Mouse (Mus musculus): Measurements from ENCODE around the gene Ntn1.

Gene Ntn1

GRCm38 (mm10) chr11:68400727-68401219, at the start of gene Ntn1:
Gene Ntn1 (minus strand): TSS chr11:68400823.
- DNase-seq (ENCODE audit: low spot score in 2 of 2) = no peak

- DNase-seq (ENCODE audit: low spot score in 2 of 2) = no peak
Measured at GRCm38 (mm10) chr11:68448356-68448755, 47.7 kb upstream of the Ntn1 start.

GRCm38 (mm10) chr11:68447242-68447641, 46.6 kb upstream of the Ntn1 start:
- DNase-seq (ENCODE audit: low spot score in 2 of 2) = no peak

GRCm38 (mm10) chr11:68446547-68446946, 45.9 kb upstream of the Ntn1 start:
- DNase-seq (ENCODE audit: low spot score in 2 of 2) = no peak

- no peak for DNase-seq (ENCODE audit: low spot score in 2 of 2)
Measured at GRCm38 (mm10) chr11:68445901-68446300, 45.3 kb upstream of the Ntn1 start.

- no peak for DNase-seq (ENCODE audit: low spot score in 2 of 2)
Measured at GRCm38 (mm10) chr11:68442983-68443638, 42.5 kb upstream of the Ntn1 start.

- DNase-seq (ENCODE audit: low spot score in 2 of 2) = no peak
Measured at GRCm38 (mm10) chr11:68442346-68442745, 41.7 kb upstream of the Ntn1 start.

- no peak for DNase-seq (ENCODE audit: low spot score in 2 of 2)
Measured at GRCm38 (mm10) chr11:68440965-68441364, 40.3 kb upstream of the Ntn1 start.

- DNase-seq (ENCODE audit: low spot score in 2 of 2) = no peak
Measured at GRCm38 (mm10) chr11:68440100-68440499, 39.5 kb upstream of the Ntn1 start.

GRCm38 (mm10) chr11:68436376-68436775, 35.8 kb upstream of the Ntn1 start:
- DNase-seq (ENCODE audit: low spot score in 2 of 2) = no peak

- DNase-seq (ENCODE audit: low spot score in 2 of 2) = no peak
Measured at GRCm38 (mm10) chr11:68435601-68436000, 35.0 kb upstream of the Ntn1 start.

- DNase-seq (ENCODE audit: low spot score in 2 of 2) = no peak
Measured at GRCm38 (mm10) chr11:68434697-68435096, 34.1 kb upstream of the Ntn1 start.

- DNase-seq (ENCODE audit: low spot score in 2 of 2) = no peak
Measured at GRCm38 (mm10) chr11:68433534-68433933, 32.9 kb upstream of the Ntn1 start.

GRCm38 (mm10) chr11:68432361-68433021, 31.9 kb upstream of the Ntn1 start:
- DNase-seq (ENCODE audit: low spot score in 2 of 2) = no peak

- peak; percentile 16 to 20 for DNase-seq (ENCODE audit: low spot score in 2 of 2)
Measured at GRCm38 (mm10) chr11:68431699-68432360, 31.2 kb upstream of the Ntn1 start, which contains the start of gene Pik3r5. Gene Pik3r5 (plus strand): TSS chr11:68432121.

GRCm38 (mm10) chr11:68430662-68431061, 30.0 kb upstream of the Ntn1 start:
- DNase-seq (ENCODE audit: low spot score in 2 of 2) = no peak

GRCm38 (mm10) chr11:68427083-68427570, 26.5 kb upstream of the Ntn1 start:
- DNase-seq (ENCODE audit: low spot score in 2 of 2) = no peak

GRCm38 (mm10) chr11:68425492-68426315, 25.1 kb upstream of the Ntn1 start:
- DNase-seq (ENCODE audit: low spot score in 2 of 2) = no peak

GRCm38 (mm10) chr11:68417831-68418230, 17.2 kb upstream of the Ntn1 start:
- no peak for DNase-seq (ENCODE audit: low spot score in 2 of 2)

- DNase-seq (ENCODE audit: low spot score in 2 of 2) = no peak
Measured at GRCm38 (mm10) chr11:68417001-68417400, 16.4 kb upstream of the Ntn1 start.

GRCm38 (mm10) chr11:68408127-68408526, 7.5 kb upstream of the Ntn1 start:
- DNase-seq (ENCODE audit: low spot score in 2 of 2) = no peak

Data from right cerebral cortex, postnatal 36 days (tissue).